Mouse (Mus musculus) cerebellum, adult 2 months (tissue): Measurements from ENCODE around the gene Limk1.

Source experiments
- CTCF ChIP-seq: fragments of 200-500 bp; IDR thresholded peaks from 2 replicates; pipeline ENCODE4 v1.5.1; 2011; ENCODE audit warnings: low read depth, mild to moderate bottlenecking, control low read depth, low read length, moderate library complexity, borderline replicate concordance; ENCODE audit not compliant: insufficient read depth
- POLR2A ChIP-seq: fragments of 200-500 bp; IDR thresholded peaks from 2 replicates; pipeline ENCODE4 v1.6.1; 2011; ENCODE audit warnings: low read length, control low read depth, borderline replicate concordance; ENCODE audit not compliant: insufficient read depth

DNA sequence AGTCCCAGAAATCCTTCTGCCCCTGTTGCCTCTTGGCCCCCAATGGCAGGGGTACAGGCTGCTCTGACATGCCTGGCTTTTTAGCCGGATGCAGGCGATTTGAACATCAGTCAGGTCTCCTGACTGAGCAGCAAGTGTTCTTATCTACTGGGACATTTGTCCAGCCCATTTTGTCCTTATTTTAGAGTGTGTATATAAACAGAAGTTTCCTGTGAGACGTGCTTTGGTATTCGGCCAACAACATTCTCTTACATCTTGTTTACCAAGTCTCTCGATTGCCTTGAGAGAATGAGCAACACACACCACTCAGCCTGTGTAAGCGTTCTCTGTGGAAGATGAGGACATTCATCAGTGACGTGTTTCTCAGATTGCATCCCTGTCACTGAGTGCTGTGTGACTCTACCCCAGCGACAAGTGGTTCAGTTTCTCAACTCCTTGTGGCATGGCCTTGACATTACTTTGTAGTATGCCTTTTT lies 43.7 kb downstream of the Limk1 start:
- TF ChIP-seq POLR2A = no peak
- TF ChIP-seq CTCF = no peak
